Mouse (Mus musculus) 3T3-L1 (cell line): Measurements from ENCODE around the gene Olfr855.

Source experiments
- DNase-seq: peaks from one replicate; pipeline ENCODE4 v3.0.0-alpha.2; 2015; ENCODE audit warnings: low read depth, low spot score

The Olfr855 gene

GRCm38 (mm10) chr9:19582317-19582716 is at the start of gene Olfr855:
TSS of gene Olfr855 (plus strand) at chr9:19582617.
- DNase-seq, result no peak

GRCm38 (mm10) chr9:19540976-19541375 is 41.4 kb upstream of the Olfr855 start, which contains the start of gene Olfr853:
TSS of gene Olfr853 (minus strand) at chr9:19541076.
- no peak for DNase-seq

GRCm38 (mm10) chr9:19567282-19567681 is 15.1 kb upstream of the Olfr855 start, which contains the start of gene Olfr854:
TSS of gene Olfr854 (minus strand) at chr9:19567382.
- DNase-seq, result no peak

GRCm38 (mm10) chr9:19621297-19621696 is 38.9 kb downstream of the Olfr855 start:
- no peak for DNase-seq

- DNase-seq, result peak; percentile 99
Measured at GRCm38 (mm10) chr9:19621843-19622822, 39.7 kb downstream of the Olfr855 start, which contains the start of gene Zfp317. TSS of gene Zfp317 (plus strand) at chr9:19622102.

GRCm38 (mm10) chr9:19629574-19629973 is 47.2 kb downstream of the Olfr855 start:
- DNase-seq, result no peak
